Mouse (Mus musculus) urinary bladder, postnatal 14 days (tissue): ENCODE measurements at regions not wholly inside any gene's neighbourhood (a gene's known extent, or its start where the extent isn't known, plus 50 kb on each side); places are given as distances from the start of the nearest gene placed in this dataset.

Experiments used
- DNase-seq: peaks from one replicate; pipeline ENCODE4 v3.0.0; 2021; ENCODE audit warnings: low spot score

- no peak for DNase-seq
Measured at GRCm38 (mm10) chr16:72152920-72153319, 155.2 kb upstream of the Robo1 start.

DNA sequence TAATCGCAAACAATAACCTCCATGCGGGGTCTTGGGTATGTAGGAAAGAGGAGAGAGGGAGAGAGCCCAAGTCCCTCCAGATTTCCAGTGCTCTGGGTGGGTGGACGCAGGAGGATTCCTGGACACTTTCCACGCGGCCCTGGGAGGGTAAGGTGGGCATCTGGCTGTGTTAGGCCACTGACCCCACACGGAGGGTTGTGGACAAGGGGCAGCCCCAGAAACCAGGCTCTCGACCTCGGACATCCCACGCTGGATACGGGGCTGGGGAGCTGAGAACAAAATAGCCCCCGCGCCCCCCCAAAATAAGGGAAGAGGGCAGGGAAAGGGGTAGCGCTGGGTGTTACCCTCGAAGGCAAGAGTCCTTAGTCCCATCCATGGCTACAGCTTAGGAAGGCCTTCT lies 150.2 kb upstream of the Robo1 start:
- no peak for DNase-seq

DNA sequence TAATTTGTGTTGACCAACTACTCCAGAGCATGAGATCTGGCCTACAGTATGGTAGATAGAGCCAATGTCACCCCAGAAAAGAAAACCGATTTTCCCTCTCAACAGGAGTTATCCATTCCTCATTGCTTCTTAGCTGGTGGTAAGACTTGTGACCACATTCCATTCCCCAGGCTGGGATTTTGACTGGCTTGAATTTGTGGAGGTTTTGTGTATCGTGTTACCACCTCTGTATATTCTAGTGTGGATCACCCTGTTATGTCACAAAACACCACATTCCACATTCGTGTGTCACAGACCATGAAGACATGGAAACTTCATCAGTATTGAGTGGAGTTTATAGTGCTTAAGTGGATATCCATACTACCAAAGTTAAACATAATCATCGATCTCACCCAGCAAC lies 148.7 kb upstream of the Robo1 start:
- no peak for DNase-seq

DNA sequence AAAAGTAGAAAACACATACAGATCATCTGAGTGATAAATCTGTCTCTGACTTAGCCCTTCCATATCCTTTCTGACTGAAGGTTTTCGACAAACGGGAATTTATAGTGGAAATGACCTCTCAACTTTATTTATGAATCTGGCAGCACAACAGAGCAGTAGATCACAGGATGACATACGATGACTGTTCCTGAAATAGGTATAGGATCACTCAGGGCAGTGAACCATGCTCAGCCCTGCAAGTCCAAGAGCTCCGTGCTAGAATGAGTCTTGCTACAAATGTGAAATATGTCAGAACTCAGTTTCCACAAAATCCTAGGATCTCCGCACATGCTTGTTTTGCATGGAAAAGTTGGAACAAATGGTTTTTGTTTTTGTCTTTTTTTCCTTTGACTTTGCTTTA lies 132.4 kb upstream of the Robo1 start:
- no peak for DNase-seq

DNA sequence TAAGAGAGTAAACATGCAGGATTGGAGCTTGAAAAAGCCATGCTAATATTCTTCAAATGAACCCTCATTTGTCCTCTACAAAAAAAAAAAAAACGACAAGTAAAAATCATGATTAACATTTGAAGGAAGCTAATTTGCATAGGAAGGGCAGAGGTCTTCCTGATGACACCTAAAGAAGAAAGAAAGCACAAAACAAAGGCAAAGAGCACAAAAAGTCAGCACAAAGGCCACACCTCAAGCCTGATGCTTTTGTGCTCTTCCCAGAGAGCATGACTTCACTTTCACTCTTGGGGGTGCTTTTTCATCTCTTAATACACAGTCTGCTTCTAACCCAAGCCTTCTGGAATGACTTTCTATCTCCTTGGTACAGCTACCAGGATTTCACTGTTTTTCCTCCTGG lies 113.8 kb upstream of the Robo1 start:
- no peak for DNase-seq

GRCm38 (mm10) chr16:72215360-72216013 lies 92.6 kb upstream of the Robo1 start:
- peak; percentile 47 for DNase-seq

- DNase-seq: no peak
Measured at GRCm38 (mm10) chr16:72218021-72218420, 90.1 kb upstream of the Robo1 start.

DNA sequence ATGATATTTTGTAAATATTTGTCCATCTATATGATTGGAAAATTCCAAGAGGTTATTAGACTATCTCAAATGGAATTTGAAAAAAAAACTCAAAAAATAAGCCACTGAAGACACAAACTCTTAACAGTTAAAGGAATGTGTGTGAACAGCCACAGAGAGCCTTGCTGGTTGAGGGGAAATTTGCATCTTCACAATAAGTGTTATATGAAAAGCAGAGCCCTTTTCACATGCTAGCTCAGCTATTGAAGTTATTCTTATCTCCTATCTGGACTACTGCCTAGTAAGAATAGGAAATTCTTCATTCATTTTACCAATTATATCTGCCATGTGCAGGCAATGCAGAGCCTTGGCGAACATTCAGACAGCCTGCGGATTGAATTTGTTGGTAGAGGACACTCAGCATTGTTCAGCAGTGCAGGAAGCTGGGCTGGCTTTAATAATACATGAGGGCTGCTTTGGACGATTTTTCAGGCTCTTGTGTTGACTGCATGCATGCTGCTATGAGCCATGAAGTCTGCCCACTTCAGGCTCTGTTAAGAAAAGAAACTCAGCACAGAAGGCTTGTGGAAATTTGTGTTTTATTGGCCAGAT lies 86.1 kb upstream of the Robo1 start:
- DNase-seq: no peak

GRCm38 (mm10) chr16:72223860-72224259 lies 84.2 kb upstream of the Robo1 start:
- no peak for DNase-seq

DNA sequence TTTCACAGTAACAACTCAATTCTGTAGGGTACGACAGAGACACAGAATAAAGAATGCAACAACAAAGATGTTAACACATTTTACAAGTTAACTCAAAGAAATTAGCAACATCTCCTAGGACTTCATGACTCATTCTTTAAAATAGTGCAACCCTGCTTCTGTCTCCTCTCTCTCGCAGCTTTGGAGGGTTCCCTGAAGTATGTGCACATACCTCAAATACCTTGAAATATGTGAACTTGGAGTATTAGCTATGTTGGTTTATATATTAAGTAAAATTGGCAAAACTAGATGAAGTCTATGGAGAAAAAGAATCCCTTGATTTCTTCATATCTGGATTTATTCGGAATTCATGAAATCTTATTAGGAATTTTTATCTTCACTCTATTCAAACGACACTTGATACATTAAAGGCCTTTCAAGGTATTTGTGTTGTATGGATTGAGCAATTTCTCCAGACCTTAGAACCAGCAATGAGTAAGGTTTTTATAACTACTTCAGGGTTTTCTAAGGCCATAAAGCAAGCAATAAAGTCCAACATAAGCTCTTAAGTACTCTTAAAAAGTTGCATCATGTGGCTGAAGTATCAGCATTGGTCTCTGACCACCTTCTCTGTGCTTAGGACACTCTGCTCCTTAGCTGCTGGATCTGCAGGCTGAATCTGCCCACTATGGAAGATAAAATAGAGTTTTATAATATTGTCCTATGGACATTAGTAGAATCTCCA lies 82.8 kb upstream of the Robo1 start:
- DNase-seq: no peak

- no peak for DNase-seq
Measured at GRCm38 (mm10) chr16:72234366-72234765, 73.7 kb upstream of the Robo1 start.

DNA sequence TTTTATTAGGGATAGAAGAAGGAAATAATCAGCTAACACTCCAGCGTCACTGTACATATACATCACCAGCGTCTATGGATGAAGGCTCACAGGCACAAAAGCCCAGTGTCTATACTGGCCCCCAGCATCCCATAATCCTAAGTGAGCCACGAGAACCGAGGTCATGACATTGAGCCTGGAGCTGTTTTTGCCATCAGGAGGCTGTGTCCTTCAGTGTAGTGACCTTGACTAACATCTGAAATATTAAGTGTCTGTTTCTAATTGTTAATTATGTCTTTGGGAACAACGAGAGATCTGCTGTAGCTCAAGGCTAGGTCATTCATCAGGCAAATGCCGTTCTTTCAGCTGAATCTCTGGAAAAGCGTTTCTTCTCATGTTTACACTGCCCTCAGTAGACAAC lies 68.5 kb upstream of the Robo1 start:
- no peak for DNase-seq

DNA sequence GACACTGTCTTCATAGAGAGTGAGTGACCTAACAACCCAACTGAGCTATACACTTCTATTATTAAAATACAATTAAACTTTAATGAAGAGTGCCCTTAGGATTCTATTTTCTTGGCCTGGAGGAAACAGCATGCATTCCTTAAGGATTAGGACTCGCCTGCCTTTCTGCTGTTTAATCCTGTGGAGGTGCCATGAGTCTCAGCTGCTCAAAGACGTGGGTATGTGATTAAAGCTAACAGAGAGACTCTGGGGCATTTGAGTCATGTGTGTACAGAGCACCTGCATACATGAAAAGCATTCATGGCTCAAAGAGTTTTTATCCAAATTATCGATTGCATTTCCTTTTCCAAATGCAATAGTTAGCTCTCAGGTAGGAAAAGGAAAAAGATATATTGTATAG lies 51.7 kb upstream of the Robo1 start:
- DNase-seq: no peak
